Mouse (Mus musculus) layer of hippocampus, adult 8-10 months (tissue): Measurements from ENCODE around the gene Tnni1. TPM values are rescaled to one million over a fixed set of nuclear protein-coding genes. Genes with fewer than 3 reads are reported as not detected.

Experiments
- DNase-seq, 2 experiments: peaks; one replicate each; pipeline ENCODE4 v3.0.0; 2022; ENCODE audit warnings: low spot score in 2 of 2
- total RNA-seq, 4 experiments: library from RNA; stranded (reverse); gene quantifications; 2 replicates each; pipeline ENCODE4 v1.2.4; 2022

Tnni1 gene
- total RNA-seq, 4 experiments from 2014 or later, result 1.5 to 4.1 (median 2.9) TPM

DNA sequence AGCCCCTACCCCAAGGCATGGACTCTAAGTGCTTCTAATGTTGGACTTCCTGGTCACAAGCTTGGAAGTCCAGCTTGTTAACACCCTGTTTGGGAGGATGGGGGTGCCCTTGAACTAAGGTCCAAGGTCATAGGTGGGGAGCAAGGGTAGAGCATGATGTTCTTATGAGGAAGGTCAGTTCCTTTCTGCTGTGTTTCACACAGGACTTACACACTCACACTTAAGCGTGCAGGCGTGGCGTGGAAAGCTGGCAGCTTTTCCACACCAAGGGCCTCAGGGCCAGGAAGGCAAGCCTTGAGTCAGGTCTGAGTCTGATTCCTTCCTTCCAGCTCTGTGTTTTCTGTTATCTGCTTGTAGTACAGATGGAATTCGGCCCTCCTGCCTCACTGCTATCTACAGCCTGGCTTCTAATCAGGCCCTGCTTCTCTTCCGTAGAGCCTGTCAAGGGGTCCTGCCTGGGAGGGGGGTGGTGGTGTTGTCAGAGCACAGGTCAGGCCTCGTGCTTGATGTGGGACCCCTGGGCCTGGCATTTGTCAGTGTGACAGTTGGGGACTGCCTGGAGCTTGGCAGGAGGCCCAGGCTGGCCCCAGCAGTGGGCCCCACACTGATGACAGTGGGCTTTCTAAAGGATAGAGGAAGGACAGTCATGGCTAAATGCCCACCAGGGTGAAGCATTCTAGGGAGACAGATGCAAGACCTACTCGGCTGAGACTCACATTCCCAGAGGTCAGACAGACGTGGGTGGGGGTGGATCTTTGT, 21.1 kb downstream of the Tnni1 start:
- DNase-seq, result no peak

DNA sequence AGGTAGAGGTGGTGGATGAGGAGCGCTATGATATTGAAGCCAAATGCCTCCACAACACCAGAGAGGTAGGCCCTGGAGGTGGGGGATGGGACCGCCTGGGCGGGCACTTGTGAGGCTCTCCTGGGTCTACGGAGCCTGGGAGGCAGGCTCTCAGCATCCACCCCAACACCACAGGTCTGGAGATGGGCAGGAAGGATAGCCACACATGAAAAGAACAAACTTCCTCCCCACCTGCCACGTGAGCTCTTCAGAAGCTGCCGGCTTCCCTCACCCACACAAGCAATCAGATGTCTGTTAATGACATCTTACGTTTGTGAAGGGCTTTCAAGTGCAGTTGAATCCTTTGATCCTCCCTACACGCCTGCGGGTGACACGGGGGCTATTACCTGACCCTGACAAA, 28.3 kb downstream of the Tnni1 start:
- no peak for DNase-seq

DNA sequence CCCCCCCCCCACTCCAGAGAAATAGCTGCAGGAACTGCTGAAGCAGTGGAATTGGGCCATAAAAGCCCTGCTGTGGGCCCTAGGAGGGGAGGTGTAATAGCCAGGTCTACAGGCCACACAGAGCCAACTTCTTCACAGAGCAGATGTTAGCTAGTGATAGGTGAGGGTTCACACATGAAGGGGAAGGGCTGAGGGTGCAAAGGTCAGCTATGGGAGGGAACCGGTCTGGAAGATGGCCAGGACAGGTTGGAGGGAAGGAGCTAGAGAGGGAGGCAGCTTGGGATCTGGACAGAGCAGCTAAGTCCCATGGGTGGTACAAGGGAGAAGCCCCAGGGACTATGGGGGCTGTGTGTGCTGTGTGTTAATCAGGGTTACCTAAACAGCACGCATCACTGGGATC, 30.9 kb downstream of the Tnni1 start:
- no peak for DNase-seq

DNA sequence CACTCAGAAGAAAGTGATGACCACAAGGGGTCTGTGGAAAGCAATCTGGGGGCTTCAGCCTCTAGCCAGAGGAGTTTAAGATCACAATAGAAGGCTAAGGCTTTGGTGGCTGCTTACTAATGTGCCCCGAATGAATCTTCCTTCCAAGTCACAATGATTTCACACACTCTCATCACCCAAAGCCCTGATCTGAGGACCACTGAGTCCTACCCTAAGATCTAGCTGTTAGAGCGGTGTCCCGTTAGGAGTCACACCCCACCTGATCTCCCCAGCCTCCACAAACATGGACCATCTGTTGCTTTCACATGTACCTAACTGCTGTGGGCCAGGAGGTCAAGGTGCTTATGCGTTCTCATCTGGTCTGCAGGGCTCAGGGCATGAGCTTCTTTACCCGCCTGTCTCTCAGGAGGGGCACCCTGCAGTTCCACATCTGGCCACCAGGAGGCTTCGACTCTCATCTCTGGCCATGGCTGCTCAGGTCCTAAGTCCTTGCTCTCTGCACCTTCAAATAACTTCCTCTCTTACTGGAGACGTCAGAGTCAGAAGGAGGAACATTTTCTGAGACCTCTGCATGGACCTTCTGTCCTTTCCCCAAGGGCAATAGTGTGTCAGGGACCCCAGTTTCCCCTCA, 31.9 kb downstream of the Tnni1 start:
- peak; percentile 50 to 85 for DNase-seq

DNA sequence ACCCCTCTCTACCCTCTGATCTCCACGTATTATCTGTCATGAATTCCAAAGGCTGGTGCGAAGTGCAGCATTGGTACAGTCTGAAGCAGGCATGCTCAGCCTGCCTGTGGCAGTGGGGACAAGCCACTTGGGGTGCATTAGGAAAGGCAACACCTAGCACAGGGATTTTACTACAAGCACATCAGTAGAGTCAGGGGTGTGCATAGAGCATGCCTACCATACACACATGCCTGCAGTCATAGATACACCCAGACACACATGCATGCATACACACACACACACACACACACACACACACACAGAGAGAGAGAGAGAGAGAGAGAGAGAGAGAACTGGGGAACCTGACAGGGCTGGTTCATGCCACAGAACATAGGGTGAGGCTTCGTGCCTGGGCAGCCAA, 33.0 kb downstream of the Tnni1 start:
- DNase-seq, result no peak

DNA sequence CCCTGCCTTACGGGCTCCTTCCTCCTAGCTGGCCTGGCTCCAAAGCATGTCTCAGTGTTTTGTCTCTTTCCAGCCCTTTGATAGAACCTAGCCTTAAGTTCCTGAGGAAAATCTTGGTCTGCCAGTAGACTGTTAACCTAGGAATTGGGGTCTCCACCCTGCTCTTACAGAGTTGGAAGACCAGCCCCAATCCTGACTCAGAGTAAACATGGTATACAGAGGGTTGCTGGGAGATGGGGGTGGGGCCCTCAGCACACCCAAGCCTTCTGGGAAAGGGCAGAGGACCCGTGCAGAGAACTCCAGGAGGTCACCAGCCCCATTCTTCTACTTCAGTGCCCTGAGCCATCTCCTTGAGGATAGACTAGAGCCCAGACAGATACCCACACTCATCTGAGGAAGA, 33.4 kb downstream of the Tnni1 start:
- DNase-seq, result no peak

DNA sequence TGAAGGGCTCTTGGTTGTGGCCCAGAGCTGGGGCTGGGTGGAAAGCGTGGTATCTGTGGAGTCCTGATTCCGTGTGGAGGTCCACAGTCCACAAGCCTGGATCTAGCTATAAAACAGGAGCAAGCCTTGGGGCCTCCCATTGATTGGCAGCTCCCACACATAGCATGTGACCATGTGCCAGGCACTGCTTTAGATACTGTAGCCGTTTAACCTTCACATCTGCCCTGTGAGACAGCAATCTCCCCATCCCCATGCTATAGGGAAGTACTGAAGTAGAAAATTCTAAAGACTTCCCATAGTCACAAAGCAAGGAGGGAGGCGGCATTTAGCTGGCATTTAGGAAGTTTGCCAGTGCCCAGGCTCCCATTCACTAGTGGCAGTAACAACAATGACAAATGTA, 33.8 kb downstream of the Tnni1 start:
- no peak for DNase-seq

DNA sequence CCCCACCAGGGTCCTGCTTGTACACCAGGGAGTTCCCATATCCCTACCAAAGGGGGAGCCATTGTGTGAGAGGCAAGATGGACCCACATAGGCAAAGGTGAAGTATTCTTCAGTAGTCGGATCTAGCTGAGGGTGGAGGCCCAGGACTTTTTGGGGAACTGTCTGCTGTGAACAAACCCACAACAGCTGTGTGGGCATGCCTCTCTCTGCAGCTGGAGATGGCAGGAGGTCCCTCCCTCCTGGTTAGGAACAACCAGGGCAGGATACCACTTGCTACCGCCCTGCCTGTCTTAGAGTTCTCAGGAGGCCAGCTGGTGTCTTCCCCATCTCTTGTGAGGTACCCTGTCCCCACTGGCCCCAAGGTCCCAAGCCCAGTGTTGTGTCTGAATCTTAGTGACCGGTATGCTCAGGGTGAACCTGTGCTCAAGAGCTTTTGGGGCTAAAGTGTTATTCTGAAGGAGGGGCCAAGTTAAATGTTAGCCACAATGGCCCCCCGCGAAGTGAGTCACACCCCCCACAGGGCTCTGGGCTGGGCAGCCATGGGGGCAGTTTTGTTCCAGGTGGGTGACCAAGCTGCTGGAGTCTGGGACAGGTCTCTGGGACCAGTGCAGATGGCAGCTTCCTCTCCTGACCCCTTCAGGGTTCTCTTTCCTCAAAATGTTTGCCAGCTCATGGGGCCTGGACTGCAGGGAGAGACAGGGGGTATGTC, 34.6 kb downstream of the Tnni1 start:
- no peak for DNase-seq

DNA sequence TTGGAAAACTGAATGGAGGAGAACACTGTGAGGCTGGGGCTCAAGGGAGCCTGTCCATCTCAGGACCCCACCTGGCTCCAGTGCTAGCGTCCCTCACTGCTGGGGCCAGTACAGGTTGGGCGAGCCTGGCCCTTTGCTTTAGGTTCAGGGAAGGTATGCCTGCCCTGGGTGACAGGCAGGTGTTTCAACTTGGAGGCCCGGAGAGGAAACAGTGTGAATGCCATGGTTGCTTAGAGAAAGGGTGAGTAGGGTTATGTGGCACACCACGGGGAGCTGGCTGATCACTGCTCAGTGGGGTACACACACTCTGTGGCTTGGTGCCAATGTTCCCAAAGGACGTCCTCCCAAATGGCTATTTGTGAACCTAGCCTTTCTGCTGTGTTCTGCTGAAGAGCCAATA, 35.3 kb downstream of the Tnni1 start:
- no peak for DNase-seq

DNA sequence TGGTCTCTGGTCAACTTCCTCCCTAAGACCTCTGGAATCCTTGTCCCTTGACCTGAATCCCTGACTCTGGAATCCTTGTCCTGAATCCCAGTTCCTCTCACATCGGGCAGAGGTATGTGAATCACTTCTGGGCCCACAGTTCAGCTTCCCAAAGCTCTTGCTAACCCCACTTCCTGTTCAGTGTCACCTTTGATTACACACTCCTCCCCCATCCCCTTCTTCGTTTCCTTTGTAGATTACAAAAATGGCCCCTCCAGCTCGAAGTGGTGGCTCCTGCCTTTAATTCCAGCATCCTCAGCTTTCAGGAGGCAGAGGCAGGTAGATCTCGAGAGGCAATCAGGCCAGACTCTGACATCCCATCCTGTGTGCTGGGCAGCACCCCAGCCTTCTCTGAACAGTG, 38.4 kb downstream of the Tnni1 start:
- no peak for DNase-seq

DNA sequence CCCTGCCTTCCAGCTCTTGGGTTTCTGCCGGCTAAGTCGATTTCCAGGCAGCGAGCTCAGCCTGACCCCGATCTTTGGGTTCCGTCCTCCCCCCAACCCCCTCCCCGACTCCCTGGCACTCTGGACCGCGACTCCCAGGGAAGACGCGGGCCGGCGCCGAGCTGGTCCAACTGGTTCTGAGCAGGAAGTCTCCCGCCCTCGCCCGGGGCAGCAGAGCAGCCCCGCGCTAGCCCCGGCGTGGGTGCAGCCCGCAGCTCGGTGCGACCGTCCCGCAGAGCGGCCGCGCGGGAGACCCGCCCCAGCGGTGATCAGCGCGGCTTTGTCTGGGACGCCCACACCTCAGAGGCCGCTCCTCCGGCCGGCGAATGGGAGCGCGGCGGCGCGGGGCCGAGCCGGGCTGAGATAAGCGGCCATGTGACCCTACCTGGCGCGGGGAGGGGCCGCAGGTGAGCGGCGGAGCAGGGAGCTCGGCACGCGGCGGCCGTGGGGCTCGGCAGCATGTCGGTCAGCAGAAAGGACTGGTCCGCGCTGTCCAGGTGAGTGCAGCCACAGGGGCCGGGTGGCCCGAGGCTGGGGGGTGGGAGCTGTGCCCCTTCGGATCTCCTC, 39.4 kb downstream of the Tnni1 start, which contains the start of gene Lad1:
TSS of gene Lad1 (plus strand) at position 118 of the 606 bp plus-strand sequence.
- no peak for DNase-seq

DNA sequence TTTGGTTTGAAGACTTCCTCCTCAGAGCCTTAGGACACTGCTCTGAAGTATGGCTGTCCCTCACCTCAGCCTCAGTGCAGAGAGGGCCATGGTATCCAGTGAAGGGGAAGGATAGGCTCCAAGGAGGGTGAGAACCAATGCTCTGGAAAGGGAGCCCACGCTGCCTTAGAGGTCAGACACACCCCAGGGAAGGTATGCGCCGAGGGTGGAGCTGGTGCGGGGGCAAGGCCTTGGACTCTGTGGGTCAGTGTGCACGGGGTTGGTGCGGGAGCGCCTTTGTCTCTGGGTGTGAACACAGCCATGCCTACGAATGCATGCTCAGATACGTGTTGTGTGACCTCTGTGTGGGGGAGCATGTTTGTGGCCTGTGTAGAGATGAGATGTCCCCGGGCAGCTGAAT, 40.8 kb downstream of the Tnni1 start:
- DNase-seq, result no peak

DNA sequence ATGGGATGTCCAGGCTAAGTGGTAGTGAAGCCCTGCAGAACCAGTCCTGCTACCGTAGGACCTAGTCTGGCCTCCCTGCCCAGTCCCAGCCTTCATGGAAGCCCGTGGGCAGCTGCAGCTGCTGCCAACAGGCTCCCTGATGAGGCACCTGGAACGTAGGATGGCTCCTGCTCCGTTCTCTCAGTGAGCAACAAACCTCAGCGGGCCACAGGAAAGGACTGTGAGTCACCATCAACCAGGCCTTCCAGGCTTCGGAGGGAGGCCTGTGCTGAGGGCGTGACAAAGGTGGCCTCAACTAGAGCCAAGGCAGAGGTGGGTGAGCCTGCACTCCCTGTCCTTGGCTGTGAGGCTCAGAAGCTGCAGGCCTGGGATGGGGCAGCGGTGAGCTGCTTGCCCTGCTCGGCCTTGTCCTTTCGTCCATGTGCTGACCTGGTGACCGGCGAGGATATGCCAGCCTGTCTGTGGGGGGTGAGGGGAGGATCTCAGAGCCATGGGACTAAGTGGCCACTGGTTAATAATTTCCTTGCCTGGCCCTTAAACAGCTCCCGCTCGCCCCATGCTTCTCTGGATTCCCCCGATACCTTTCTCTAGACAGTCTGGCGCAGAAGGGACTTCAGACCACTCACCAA, 41.6 kb downstream of the Tnni1 start:
- DNase-seq, result no peak

DNA sequence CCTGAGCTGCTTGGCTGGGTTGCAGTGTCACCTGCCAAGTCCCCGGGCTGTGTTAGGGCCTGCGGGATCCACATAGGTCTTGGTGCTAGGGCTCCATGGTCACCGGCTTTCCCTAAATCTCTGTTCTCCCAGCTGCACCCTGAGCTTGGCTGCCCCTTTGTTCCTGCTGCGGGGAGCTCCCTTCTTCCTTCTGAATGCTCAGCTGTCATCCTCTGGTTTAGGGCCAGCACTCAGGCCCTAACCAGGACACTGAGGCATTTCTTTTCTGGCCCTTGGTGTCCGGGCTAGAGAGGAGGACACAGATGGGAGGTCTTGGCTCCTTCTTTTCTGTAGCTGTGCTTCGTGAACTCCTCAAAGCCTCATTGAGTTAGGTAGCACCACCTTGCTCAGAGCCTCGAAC, 42.5 kb downstream of the Tnni1 start:
- no peak for DNase-seq

DNA sequence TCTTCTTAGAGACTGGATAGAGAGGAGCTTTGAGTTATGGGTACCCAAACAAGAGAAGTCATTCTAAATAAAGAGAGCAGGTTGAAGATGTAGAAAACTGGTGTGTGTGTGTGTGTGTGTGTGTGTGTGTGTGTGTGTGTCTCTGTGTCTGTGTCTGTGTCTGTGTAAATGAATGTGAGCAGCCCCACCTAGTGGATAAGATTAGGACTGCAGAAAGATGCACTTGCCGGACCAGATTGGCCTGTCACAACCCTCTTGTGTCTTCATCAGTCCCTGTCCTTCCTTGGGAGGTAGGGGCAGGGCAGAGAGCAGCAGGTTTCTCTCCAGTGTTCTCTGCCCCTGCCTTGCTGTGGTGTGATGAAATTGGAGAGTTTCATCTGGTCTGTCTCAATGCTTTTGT, 49.7 kb downstream of the Tnni1 start:
- peak in 1 of 2 experiments; percentile 45 for DNase-seq

DNA sequence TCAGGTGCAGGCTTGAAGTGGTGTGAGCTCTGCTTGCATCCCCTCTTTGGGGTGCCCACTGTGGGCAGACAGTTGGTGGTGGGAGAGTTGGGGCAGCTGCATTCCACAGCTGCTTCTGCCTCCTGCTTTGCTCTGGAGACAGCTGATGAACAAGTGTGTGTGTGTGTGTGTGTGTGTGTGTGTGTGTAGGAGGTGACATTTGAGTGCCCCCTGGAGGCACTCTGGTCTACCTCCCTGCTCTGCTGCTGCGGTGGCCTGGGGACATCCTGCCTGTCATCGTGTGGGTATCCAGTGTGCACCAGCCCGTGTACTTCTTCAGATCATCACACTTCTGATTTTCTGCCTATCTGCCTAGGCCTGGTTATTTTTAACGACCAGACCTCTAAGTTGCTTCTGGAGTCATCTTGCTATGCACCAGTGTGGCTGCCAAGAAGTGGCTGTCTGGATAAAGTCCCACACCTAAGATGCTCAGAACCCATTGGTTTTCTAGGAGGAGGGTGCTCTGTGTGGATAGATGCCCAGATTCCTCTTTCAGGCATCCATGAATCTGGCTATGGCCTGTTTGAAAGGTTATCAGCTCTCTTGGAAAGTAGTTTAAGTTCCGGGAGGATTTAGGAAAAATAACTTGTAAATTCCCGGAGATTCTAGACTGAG, 55.1 kb downstream of the Tnni1 start:
- DNase-seq, result no peak

DNA sequence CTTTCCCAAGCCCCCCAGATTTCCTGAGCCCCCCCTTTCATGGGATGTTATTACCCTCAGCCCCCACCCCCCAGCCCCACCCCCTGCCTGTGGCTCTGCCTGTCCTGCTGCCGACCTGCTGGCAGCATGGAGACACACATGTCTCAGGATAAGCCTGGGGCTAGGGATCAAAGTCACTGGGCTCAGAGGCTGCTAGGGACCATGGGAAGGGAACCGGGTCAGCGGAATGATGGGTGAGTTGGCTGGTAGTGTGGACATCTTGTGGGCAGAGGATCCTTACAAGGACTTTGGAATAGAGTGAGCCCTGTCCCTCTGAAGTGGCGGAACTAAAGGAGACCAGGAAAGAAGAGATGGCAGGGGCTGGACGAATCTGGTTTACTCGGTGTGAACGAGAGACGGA, 55.7 kb downstream of the Tnni1 start:
- DNase-seq, result no peak

DNA sequence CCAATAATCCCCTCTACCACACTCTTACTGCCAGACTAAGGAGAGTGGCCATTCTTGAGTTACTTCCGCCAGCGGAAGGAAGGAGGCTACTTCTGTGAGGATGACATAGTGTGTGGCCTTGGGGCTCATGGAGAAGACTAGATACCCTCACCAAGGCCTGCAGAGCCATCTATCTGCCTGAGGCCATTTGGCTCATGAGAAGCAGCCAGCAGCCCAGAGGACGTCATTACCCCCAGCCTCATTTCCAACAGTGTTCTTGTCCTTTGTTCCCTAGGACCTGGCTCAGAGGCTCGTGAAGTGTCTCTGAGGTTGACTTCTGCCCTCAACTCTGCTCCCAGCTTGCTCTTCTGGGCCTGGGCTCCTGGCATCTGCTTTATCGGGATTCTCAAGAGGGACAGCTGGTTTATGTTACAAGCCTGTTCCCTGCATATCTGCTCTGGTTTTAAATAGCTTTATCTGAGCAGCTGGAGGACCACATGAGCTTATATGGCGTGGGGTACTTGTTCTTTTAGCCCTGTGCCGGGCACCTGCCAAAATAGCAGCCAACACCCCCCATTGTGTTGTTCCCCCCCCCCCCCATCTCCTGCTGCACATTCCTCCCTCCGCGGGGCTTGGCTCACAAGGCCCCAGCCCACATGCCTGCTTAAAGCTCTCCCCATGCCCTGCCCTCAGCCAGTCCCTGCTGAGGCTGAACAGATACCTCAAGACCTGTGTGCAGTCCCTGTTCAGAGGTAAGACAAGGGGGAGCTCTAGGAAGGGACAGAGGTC, 56.7 kb downstream of the Tnni1 start, which contains the start of gene Tnnt2:
TSS of gene Tnnt2 (plus strand) at position 639 of the 768 bp plus-strand sequence.
- no peak for DNase-seq

DNA sequence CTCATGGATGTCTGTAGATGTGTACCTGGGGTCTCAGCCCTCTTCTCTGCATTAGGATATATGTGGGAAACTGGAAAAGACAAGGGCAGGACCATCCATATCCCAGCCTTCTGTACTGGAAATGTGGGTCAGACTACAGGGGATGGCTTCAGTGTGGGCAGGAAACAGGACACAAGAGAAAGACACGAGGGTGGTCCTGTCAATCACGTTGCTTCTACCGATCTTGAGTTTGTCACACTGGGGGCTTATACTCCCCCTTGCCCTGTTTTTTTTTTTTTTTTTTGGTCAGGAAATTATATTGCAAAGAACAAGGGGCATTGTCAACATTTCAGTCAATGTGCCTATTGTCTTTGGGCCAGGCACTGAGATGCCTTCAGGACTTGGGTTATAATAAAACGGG, 59.4 kb downstream of the Tnni1 start:
- DNase-seq, result no peak

DNA sequence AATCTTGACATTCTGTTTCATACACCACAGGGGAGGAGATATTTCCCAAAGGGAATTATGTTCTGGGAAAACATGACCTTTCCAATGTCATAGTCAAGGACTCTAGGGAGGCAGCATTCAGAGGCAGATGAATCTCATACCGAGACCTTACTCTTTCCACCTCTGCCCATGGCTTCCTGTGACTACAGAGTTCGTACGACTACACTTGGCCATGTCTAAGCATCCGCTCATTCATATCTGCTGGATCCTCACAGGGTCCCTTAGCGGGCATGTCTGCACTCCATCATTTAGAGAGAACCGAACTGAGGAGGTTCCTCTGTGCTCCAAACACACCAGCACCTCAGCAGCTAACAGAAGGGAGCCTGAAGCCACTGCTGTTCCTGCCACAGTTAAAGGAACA, 59.8 kb downstream of the Tnni1 start:
- no peak for DNase-seq
